Mouse (Mus musculus) ES-Bruce4 (cell line): ENCODE results near the gene Spink8.

ENCODE experiments used
- CTCF ChIP-seq: IDR thresholded peaks from one replicate; pipeline ENCODE4 v1.8.1; 2011; ENCODE audit warnings: low read depth, low read length
- EP300 ChIP-seq: IDR thresholded peaks from 2 replicates; pipeline ENCODE4 v1.6.1; 2011; ENCODE audit warnings: low read depth, low read length; ENCODE audit not compliant: insufficient read depth
- POLR2A ChIP-seq: IDR thresholded peaks from one replicate; pipeline ENCODE4 v1.8.1; 2011; ENCODE audit warnings: low read length; ENCODE audit not compliant: insufficient read depth

GRCm38 (mm10) chr9:109849312-109849758, 37.3 kb downstream of the Spink8 start, which contains the start of gene Camp:
- TF ChIP-seq POLR2A (no peak), EP300 (no peak), CTCF (no peak)
